Mouse (Mus musculus): ENCODE data around the gene 4930447C04Rik.

The 4930447C04Rik gene

GRCm38 (mm10) chr12:72943574-72944110, 3.1 kb upstream of the 4930447C04Rik start:
- DNase-seq (ENCODE audit: low read depth, low spot score): no peak

GRCm38 (mm10) chr12:72942171-72942570, 1.6 kb upstream of the 4930447C04Rik start:
- DNase-seq (ENCODE audit: low read depth, low spot score): no peak

- no peak for DNase-seq (ENCODE audit: low read depth, low spot score)
Observed at GRCm38 (mm10) chr12:72941398-72942051, 951 bp upstream of the 4930447C04Rik start.

GRCm38 (mm10) chr12:72940822-72941397, 336 bp upstream of the 4930447C04Rik start:
- DNase-seq (ENCODE audit: low read depth, low spot score): no peak

GRCm38 (mm10) chr12:72939616-72940015, 958 bp downstream of the 4930447C04Rik start, which contains the start of gene Six6:
Gene Six6, plus strand, starts transcription at chr12:72939892.
- DNase-seq (ENCODE audit: low read depth, low spot score): no peak

GRCm38 (mm10) chr12:72938600-72939490, 1.7 kb downstream of the 4930447C04Rik start:
- DNase-seq (ENCODE audit: low read depth, low spot score): no peak

GRCm38 (mm10) chr12:72938176-72938575, 2.4 kb downstream of the 4930447C04Rik start:
- DNase-seq (ENCODE audit: low read depth, low spot score): no peak

GRCm38 (mm10) chr12:72937537-72938120, 2.9 kb downstream of the 4930447C04Rik start:
- no peak for DNase-seq (ENCODE audit: low read depth, low spot score)

GRCm38 (mm10) chr12:72936751-72937150, 3.8 kb downstream of the 4930447C04Rik start:
- DNase-seq (ENCODE audit: low read depth, low spot score): no peak

- no peak for DNase-seq (ENCODE audit: low read depth, low spot score)
Observed at GRCm38 (mm10) chr12:72917159-72917993, 23.2 kb downstream of the 4930447C04Rik start.

GRCm38 (mm10) chr12:72854377-72855032, 86.1 kb downstream of the 4930447C04Rik start:
- no peak for DNase-seq (ENCODE audit: low read depth, low spot score)

GRCm38 (mm10) chr12:72853406-72854076, 87.0 kb downstream of the 4930447C04Rik start:
- no peak for DNase-seq (ENCODE audit: low read depth, low spot score)

- no peak for DNase-seq (ENCODE audit: low read depth, low spot score)
Observed at GRCm38 (mm10) chr12:72852264-72852663, 88.3 kb downstream of the 4930447C04Rik start.

- no peak for DNase-seq (ENCODE audit: low read depth, low spot score)
Observed at GRCm38 (mm10) chr12:72850146-72850545, 90.4 kb downstream of the 4930447C04Rik start.

GRCm38 (mm10) chr12:72847725-72848124, 92.8 kb downstream of the 4930447C04Rik start:
- peak; percentile 62 for DNase-seq (ENCODE audit: low read depth, low spot score)

- no peak for DNase-seq (ENCODE audit: low read depth, low spot score)
Observed at GRCm38 (mm10) chr12:72845946-72846345, 94.6 kb downstream of the 4930447C04Rik start.

- peak; percentile 88 for DNase-seq (ENCODE audit: low read depth, low spot score)
Observed at GRCm38 (mm10) chr12:72843973-72844620, 96.5 kb downstream of the 4930447C04Rik start.

- peak; percentile 20 for DNase-seq (ENCODE audit: low read depth, low spot score)
Observed at GRCm38 (mm10) chr12:72843555-72843954, 97.0 kb downstream of the 4930447C04Rik start.

- peak; percentile 44 for DNase-seq (ENCODE audit: low read depth, low spot score)
Observed at GRCm38 (mm10) chr12:72843135-72843534, 97.4 kb downstream of the 4930447C04Rik start.
